Mouse (Mus musculus) midbrain, embryonic 16.5 days (tissue): Measurements from ENCODE around the gene Nufip1. TPM values are rescaled to one million over a fixed set of nuclear protein-coding genes. Genes with fewer than 3 reads are reported as not detected.

Source experiments
- ATAC-seq: fragments of 200-750 bp; cut with Nextera tagmentation; 2 replicates; pipeline ENCODE4 v1.8.0; 2017; ENCODE audit warnings: moderate TSS enrichment
- H3K27ac ChIP-seq: fragments of 300-500 bp; sonication (generic); 2 replicates; pipeline ENCODE4 v1.5.1; 2014; ENCODE audit warnings: mild to moderate bottlenecking, low read length, mixed read lengths
- H3K27me3 ChIP-seq: fragments of 300-500 bp; sonication (generic); 2 replicates; pipeline ENCODE4 v1.6.1; 2014; ENCODE audit warnings: low read depth, low read length, mixed read lengths; ENCODE audit not compliant: control insufficient read depth, insufficient read depth
- H3K36me3 ChIP-seq: fragments of 300-500 bp; sonication (generic); 2 replicates; pipeline ENCODE4 v1.6.1; 2014; ENCODE audit warnings: mild to moderate bottlenecking, low read length, moderate library complexity, mixed read lengths; ENCODE audit not compliant: control insufficient read depth, insufficient read depth
- H3K4me1 ChIP-seq: fragments of 300-500 bp; sonication (generic); 2 replicates; pipeline ENCODE4 v1.6.1; 2014; ENCODE audit warnings: mild to moderate bottlenecking, low read length, mixed read lengths; ENCODE audit not compliant: control insufficient read depth, insufficient read depth
- H3K4me2 ChIP-seq: fragments of 300-500 bp; sonication (generic); 2 replicates; pipeline ENCODE4 v1.6.1; 2014; ENCODE audit warnings: mild to moderate bottlenecking, low read length, mixed read lengths
- H3K4me3 ChIP-seq: fragments of 300-500 bp; sonication (generic); 2 replicates; pipeline ENCODE4 v1.5.1; 2014; ENCODE audit warnings: low read depth, mild to moderate bottlenecking, low read length, moderate library complexity, mixed read lengths
- H3K9ac ChIP-seq: fragments of 300-500 bp; sonication (generic); 2 replicates; pipeline ENCODE4 v1.6.1; 2014; ENCODE audit warnings: low read depth, low read length, mixed read lengths
- H3K9me3 ChIP-seq: fragments of 300-500 bp; sonication (generic); replicated peaks from 2 replicates; pipeline ENCODE4 v1.6.1; 2014; ENCODE audit warnings: mild to moderate bottlenecking, low read length, mixed read lengths; ENCODE audit not compliant: control insufficient read depth, poor library complexity, severe bottlenecking
- WGBS: fragments of 180-500 bp; shearing (Covaris S2); extraction: QIAGEN DNeasy Blood & Tissue Kit; methylation state at CpG from one replicate; pipeline ENCODE4 v1.1.7; 2014; 5-methylcytosine and 5-hydroxymethylcytosine counted together
- polyA plus RNA-seq: library from polyadenylated mRNA; unstranded; fragments of >200 nt; fragmentation: Nextera tagmentation; extraction: Ambion mirVana; gene quantifications from 2 replicates; pipeline ENCODE4 v1.2.1, GENCODE M21; 2015

The Nufip1 gene
- polyA plus RNA-seq, 1 experiment from 2014 or later: 13.4 TPM

DNA sequence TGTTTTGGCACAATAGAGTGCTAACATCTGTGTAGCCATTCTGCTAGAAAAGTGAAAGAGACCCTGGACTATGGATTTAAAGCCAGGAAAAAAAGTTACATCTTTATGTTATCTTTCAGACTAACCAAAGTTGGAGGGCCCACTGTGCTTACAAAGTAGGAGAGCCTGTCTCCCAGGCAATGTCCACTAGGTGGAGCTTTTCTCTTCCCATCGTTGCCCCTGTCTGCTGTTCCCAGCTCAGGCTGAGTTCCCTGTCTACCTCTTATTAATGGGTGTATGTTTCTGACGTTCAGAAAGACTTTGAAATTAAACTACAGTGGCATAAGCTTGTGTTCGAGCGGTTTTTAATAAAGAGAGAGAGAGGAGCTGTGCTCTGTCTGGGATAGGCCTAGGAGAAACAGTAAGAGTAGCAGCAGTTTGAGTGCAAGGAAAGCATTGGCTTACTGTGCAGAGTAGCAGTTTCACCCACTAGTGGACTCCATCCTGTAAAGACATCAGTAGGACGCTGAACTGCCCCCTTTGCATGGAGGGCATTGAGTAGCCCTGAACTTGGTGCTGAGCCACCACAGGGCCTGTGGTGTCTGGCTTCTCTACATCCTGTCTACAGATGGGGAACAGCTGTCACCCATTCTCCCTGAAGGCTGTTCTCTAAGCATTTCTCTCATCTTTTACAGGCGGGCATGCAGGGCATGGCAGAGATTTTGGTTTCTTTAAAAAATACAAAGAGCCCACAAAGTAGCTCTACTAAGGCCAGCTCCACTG lies 11.4 kb downstream of the Nufip1 start:
- Histone ChIP-seq H3K27ac (no peak overlapping the region), H3K36me3 (peaks cover 17% of the 10 kb centered on the region; the same call in 1 of the 2 replicates), H3K9me3 (no peaks in the 10 kb centered on the region), H3K4me1 (no peaks in the 10 kb centered on the region), H3K4me3 (no peak overlapping the region), H3K27me3 (no peaks in the 10 kb centered on the region), H3K4me2 (no peak overlapping the region), H3K9ac (no peak overlapping the region)
- 59% methylated on average over 6 of the region's 6 CpGs for WGBS
- peak; percentile 78; the same call in 1 of the 2 replicates for ATAC-seq

- ATAC-seq: no peak
- 95% methylated on average over 8 of the region's 8 CpGs for WGBS
- no peak overlapping the region for H3K4me3 ChIP-seq
- no peaks in the 10 kb centered on the region for H3K4me1 ChIP-seq
- H3K9me3 ChIP-seq: no peaks in the 10 kb centered on the region
- no peak overlapping the region for H3K4me2 ChIP-seq
- H3K9ac ChIP-seq: no peak overlapping the region
- peaks cover 17% of the 10 kb centered on the region; the same call in 1 of the 2 replicates for H3K36me3 ChIP-seq
- no peaks in the 10 kb centered on the region for H3K27me3 ChIP-seq
- H3K27ac ChIP-seq: no peak overlapping the region
Observed at GRCm38 (mm10) chr14:76122663-76123058, 12.0 kb downstream of the Nufip1 start.

DNA sequence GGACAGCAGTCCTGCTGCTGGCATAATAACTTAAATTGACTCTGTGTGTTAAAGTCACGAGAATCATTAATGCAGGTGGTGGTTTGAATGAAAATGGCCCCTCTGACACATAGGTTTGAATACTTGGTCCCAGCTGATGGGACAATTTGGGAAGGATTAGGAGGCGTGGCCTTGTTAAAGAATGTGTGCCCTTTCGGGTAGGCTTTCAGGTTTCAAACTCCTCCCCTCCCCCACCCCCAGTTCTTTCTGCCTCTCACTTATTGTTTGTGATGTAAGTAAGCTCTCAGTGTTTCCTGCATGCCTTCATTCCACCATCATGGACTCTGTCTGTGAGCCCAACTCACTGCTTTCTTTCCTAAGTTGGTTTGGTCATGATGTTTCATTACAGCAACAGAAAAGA lies 16.6 kb downstream of the Nufip1 start:
- ATAC-seq: no peak
- no peak overlapping the region for H3K9ac ChIP-seq
- no peak overlapping the region for H3K27ac ChIP-seq
- no peaks in the 10 kb centered on the region for H3K4me1 ChIP-seq
- no peak overlapping the region for H3K4me2 ChIP-seq
- H3K4me3 ChIP-seq: no peak overlapping the region
- WGBS: 79% methylated on average over 3 of the region's 3 CpGs
- no peaks in the 10 kb centered on the region for H3K9me3 ChIP-seq
- no peaks in the 10 kb centered on the region for H3K27me3 ChIP-seq
- peaks cover 13% of the 10 kb centered on the region for H3K36me3 ChIP-seq

GRCm38 (mm10) chr14:76128174-76128573 lies 17.5 kb downstream of the Nufip1 start:
- H3K27me3 ChIP-seq: no peaks in the 10 kb centered on the region
- no peak for ATAC-seq
- 93% methylated on average over 4 of the region's 4 CpGs for WGBS
- no peak overlapping the region for H3K4me2 ChIP-seq
- no peak overlapping the region for H3K9ac ChIP-seq
- H3K27ac ChIP-seq: no peak overlapping the region
- no peaks in the 10 kb centered on the region for H3K9me3 ChIP-seq
- no peak overlapping the region for H3K4me3 ChIP-seq
- peaks cover 14% of the 10 kb centered on the region for H3K36me3 ChIP-seq
- no peaks in the 10 kb centered on the region for H3K4me1 ChIP-seq

DNA sequence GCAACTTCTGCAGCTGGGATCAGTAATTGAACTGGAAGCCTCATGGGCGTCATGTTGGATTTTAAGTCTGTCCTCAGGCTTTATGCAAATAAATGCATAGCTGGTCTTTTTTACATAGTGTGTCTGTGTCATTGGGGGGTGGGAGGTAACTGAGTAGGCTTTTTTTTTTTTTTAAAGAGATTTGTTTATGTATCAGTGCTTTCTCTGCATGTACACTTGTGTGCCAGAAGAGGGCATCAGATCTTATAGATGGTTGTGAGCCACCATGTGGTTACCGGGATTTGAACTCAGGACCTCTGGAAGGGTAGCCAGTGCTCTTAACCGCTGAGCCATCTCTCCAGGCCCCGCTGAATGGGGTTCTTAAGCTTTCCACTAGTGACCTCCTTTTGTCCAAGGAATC lies 24.3 kb downstream of the Nufip1 start:
- no peaks in the 10 kb centered on the region for H3K27me3 ChIP-seq
- WGBS: 95% methylated on average over 4 of the region's 4 CpGs
- no peak overlapping the region for H3K27ac ChIP-seq
- H3K4me3 ChIP-seq: no peak overlapping the region
- no peaks in the 10 kb centered on the region for H3K9me3 ChIP-seq
- no peak overlapping the region for H3K9ac ChIP-seq
- no peaks in the 10 kb centered on the region for H3K4me1 ChIP-seq
- no peak for ATAC-seq
- peaks cover 24% of the 10 kb centered on the region for H3K36me3 ChIP-seq
- H3K4me2 ChIP-seq: no peak overlapping the region

DNA sequence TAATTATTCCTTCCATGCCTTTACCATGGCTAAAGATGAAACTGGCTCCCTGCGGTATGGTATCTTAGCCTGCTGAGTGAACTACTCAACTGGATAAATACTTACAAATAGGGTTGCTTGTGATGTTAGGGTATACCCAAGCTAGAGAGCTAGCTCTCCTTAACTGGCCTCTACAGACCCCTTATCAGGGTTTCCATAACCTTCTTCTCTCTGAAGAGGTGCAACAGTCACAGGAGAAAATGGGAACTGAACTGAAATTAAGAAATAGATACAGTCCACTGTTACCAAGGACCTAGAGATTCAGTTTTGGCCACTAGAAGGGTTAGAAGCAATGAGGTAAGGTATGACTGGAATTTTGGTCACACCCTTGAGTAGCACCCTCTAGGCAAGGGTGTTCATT lies 34.6 kb downstream of the Nufip1 start:
- no peak overlapping the region for H3K27ac ChIP-seq

DNA sequence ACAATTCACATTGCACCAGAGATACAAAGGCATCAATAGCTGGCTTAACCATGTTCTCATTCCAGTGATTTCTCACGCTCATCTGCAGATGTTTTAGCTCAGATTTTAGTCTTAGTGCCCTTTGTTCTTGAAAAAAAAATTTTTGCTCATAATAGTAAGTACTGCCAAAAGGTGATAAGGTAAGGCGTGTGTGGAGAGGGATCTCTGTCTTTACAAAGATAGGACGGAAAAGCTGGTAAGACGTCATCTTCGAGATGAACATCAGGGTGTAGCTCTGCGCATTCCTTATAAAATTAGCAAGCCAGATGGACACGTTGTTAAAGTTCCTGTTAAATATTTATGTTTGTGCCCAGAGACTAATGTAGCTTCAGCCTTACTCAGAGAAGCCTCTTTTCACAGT lies 35.2 kb downstream of the Nufip1 start:
- no peaks in the 10 kb centered on the region for H3K36me3 ChIP-seq
- no peak overlapping the region for H3K4me3 ChIP-seq
- H3K9ac ChIP-seq: no peak overlapping the region
- no peaks in the 10 kb centered on the region for H3K27me3 ChIP-seq
- no peaks in the 10 kb centered on the region for H3K4me1 ChIP-seq
- no peak overlapping the region for H3K27ac ChIP-seq
- 41% methylated on average over 7 of the region's 7 CpGs for WGBS
- no peak for ATAC-seq
- H3K9me3 ChIP-seq: no peaks in the 10 kb centered on the region
- no peak overlapping the region for H3K4me2 ChIP-seq

More for the DNA sequence above, 34.6 kb downstream of the Nufip1 start:
- no peaks in the 10 kb centered on the region for H3K4me1 ChIP-seq
- no peaks in the 10 kb centered on the region for H3K36me3 ChIP-seq
- no peak for ATAC-seq
- no peak overlapping the region for H3K4me2 ChIP-seq
- no peaks in the 10 kb centered on the region for H3K27me3 ChIP-seq
- H3K4me3 ChIP-seq: no peak overlapping the region
- H3K9ac ChIP-seq: no peak overlapping the region
- 93% methylated on average over 1 of the region's 1 CpGs for WGBS
- H3K9me3 ChIP-seq: no peaks in the 10 kb centered on the region

- no peaks in the 10 kb centered on the region for H3K9me3 ChIP-seq
- H3K4me3 ChIP-seq: no peak overlapping the region
- H3K27me3 ChIP-seq: no peaks in the 10 kb centered on the region
- 85% methylated on average over 6 of the region's 6 CpGs for WGBS
- H3K27ac ChIP-seq: no peak overlapping the region
- H3K4me1 ChIP-seq: peaks cover 2% of the 10 kb centered on the region; the same call in 1 of the 2 replicates
- no peak overlapping the region for H3K9ac ChIP-seq
- no peak overlapping the region for H3K4me2 ChIP-seq
- no peak for ATAC-seq
- no peaks in the 10 kb centered on the region for H3K36me3 ChIP-seq
Observed at GRCm38 (mm10) chr14:76147061-76147460, 36.4 kb downstream of the Nufip1 start.

DNA sequence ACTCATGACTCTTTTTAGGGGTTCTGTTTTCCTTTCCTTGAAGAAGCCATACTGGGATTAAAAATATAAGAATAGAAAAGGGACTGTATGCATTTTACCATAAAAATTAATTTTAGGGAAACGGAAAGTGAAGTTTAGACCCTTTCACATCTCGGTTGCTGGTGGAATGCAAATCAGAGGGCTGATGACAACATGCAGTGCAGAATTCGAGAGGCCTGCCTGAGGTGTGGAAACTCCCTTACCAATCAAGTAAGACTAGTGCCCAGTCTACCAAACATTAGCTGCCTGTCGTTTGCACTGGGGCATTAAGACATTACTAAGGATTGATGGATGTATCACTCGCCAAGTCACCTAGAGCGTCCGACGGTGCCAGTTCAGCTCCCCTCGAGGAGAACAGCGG lies 37.6 kb downstream of the Nufip1 start:
- H3K4me3 ChIP-seq: no peak overlapping the region
- no peak overlapping the region for H3K4me2 ChIP-seq
- no peak for ATAC-seq
- peaks cover 2% of the 10 kb centered on the region; the same call in 1 of the 2 replicates for H3K4me1 ChIP-seq
- H3K27me3 ChIP-seq: no peaks in the 10 kb centered on the region
- H3K36me3 ChIP-seq: no peaks in the 10 kb centered on the region
- H3K9ac ChIP-seq: no peak overlapping the region
- H3K27ac ChIP-seq: no peak overlapping the region
- no peaks in the 10 kb centered on the region for H3K9me3 ChIP-seq
- WGBS: 90% methylated on average over 10 of the region's 10 CpGs
